Mouse (Mus musculus) olfactory bulb, adult 2 months (tissue): ENCODE results near the gene Gm45208. TPM values are rescaled to one million over a fixed set of nuclear protein-coding genes. Genes with fewer than 3 reads are reported as not detected.

Experiments used
- H3K27ac ChIP-seq: fragments of 200-500 bp; 2 replicates; pipeline ENCODE4 v1.5.1; 2012; ENCODE audit warnings: low read depth, low read length; ENCODE audit not compliant: insufficient read depth
- H3K4me1 ChIP-seq: fragments of 200-500 bp; 2 replicates; pipeline ENCODE4 v1.6.1; 2012; ENCODE audit warnings: low read length; ENCODE audit not compliant: control insufficient read depth, insufficient read depth
- H3K4me3 ChIP-seq: fragments of 200-500 bp; 2 replicates; pipeline ENCODE4 v1.5.1; 2012; ENCODE audit warnings: mild to moderate bottlenecking, low read depth, low read length, moderate library complexity; ENCODE audit not compliant: insufficient read depth
- CTCF ChIP-seq: fragments of 200-500 bp; IDR thresholded peaks from 2 replicates; pipeline ENCODE4 v1.5.1; 2012; ENCODE audit warnings: low read depth, mild to moderate bottlenecking, low read length, moderate library complexity; ENCODE audit not compliant: insufficient read depth
- POLR2A ChIP-seq: fragments of 200-500 bp; IDR thresholded peaks from 2 replicates; pipeline ENCODE4 v1.6.1; 2012; ENCODE audit warnings: mild to moderate bottlenecking, low read depth, low read length, moderate library complexity; ENCODE audit not compliant: insufficient read depth
- WGBS: fragments of 180-500 bp; shearing (Covaris S2); methylation state at CpG from one replicate; pipeline ENCODE4 v1.1.7; 2018; 5-methylcytosine and 5-hydroxymethylcytosine counted together
- polyA plus RNA-seq: library from polyadenylated mRNA; stranded (reverse); fragments of >200 nt; gene quantifications from 2 replicates; pipeline ENCODE4 v1.2.4, GENCODE M21; 2012; ENCODE audit warnings: low replicate concordance; ENCODE audit not compliant: missing spikeins, insufficient read depth, insufficient read length

Gene Gm45208
- polyA plus RNA-seq, 1 experiment, result not detected

DNA sequence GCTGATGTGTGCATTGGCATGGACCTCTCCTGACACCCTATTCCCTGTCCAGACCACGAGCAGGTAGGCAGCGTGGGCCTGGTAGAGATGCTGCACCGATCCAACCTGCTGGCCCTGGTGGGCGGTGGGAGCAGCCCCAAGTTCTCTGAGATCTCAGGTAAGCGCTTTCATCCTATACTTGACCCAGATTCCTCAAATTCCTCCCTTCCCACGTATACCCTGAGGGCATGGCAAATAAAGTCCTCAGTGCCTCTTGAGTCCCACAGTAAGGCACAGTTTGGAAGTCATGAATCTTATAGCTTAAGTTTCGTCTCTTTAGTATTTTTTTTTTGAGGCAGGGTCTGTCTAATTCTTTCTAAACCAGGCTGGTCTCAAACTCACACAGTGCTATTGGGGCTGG, 2.1 kb downstream of the Gm45208 start:
- H3K27ac ChIP-seq, result no peak overlapping the region
- WGBS, result 85% methylated on average over 7 of the region's 7 CpGs
- H3K4me1 ChIP-seq, result peaks cover 3% of the 10 kb centered on the region; the same call in 1 of the 2 replicates
- TF ChIP-seq CTCF, result no peak
- no peak for TF ChIP-seq POLR2A
- H3K4me3 ChIP-seq, result no peak overlapping the region

- TF ChIP-seq CTCF (no peak), POLR2A (no peak)
- Histone ChIP-seq H3K27ac (no peak overlapping the region), H3K4me1 (peaks cover 6% of the 10 kb centered on the region; the same call in 1 of the 2 replicates), H3K4me3 (no peak overlapping the region)
- 87% methylated on average over 12 of the region's 12 CpGs for WGBS
Observed at GRCm38 (mm10) chrX:7725841-7726240, 3.8 kb downstream of the Gm45208 start.

- H3K27ac ChIP-seq, result no peak overlapping the region
- peaks cover 6% of the 10 kb centered on the region; the same call in 1 of the 2 replicates for H3K4me1 ChIP-seq
- no peak overlapping the region for H3K4me3 ChIP-seq
- no peak for TF ChIP-seq CTCF
- TF ChIP-seq POLR2A, result no peak
- WGBS, result 85% methylated on average over 13 of the region's 13 CpGs
Observed at GRCm38 (mm10) chrX:7727176-7727575, 5.1 kb downstream of the Gm45208 start.

DNA sequence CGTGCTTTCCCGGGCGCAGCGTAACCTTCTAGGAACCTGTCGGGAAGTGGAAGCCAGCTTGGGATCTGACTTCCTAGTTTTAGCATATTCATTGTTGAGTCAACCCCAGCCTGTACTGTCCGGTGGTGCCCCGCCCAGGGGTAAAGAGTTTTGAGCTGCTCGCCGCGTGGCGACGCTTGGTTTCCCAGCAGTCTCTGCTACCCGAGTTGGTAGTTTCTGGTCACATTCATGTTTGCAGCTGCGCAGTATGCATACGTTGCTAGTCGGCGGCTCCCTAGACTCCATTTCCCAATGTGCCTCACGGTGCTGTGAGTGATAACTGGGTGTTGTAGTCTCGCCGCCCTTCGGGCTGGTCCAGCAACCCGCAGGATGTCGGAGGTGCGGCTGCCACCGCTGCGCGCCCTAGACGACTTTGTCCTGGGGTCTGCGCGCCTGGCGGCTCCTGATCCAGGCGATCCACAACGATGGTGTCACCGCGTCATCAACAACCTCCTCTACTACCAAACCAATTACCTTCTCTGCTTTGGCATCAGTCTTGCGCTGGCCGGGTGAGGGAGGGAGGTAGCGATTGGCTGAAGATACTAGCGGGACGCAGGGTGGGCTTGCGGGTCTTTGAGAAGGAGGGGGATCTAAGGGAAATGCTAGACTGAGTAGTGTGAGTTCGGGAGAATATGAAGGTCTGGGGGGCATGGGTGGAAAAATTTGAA, 6.3 kb downstream of the Gm45208 start, which contains the start of gene Praf2:
Gene Praf2 (plus strand): TSS at position 225 of the 707 bp plus-strand sequence.
- Histone ChIP-seq H3K4me1 (peaks cover 6% of the 10 kb centered on the region; the same call in 1 of the 2 replicates), H3K4me3 (peak within 1 kb of the TSS; percentile 92), H3K27ac (peak within 1 kb of the TSS; percentile 69)
- TF ChIP-seq POLR2A, result no peak
- no peak for TF ChIP-seq CTCF
- WGBS, result 17% methylated on average over 42 of the region's 42 CpGs

GRCm38 (mm10) chrX:7728922-7729265, 6.8 kb downstream of the Gm45208 start:
- peak overlapping the region; percentile 69; the same call in 1 of the 2 replicates for H3K27ac ChIP-seq
- peaks cover 5% of the 10 kb centered on the region for H3K4me1 ChIP-seq
- TF ChIP-seq POLR2A (no peak), CTCF (no peak)
- peak overlapping the region; percentile 92 for H3K4me3 ChIP-seq
- WGBS, result 28% methylated on average over 4 of the region's 4 CpGs

GRCm38 (mm10) chrX:7733571-7734156, 11.6 kb downstream of the Gm45208 start:
- Histone ChIP-seq H3K4me3 (peak overlapping the region; percentile 43), H3K27ac (0 out of 2 replicates have a peak overlapping the region, but pooled peaks have one; percentile 32), H3K4me1 (peaks cover 10% of the 10 kb centered on the region)
- 33% methylated on average over 26 of the region's 26 CpGs for WGBS
- peak; percentile 47; the same call in 1 of the 2 replicates for TF ChIP-seq CTCF
- TF ChIP-seq POLR2A, result no peak

DNA sequence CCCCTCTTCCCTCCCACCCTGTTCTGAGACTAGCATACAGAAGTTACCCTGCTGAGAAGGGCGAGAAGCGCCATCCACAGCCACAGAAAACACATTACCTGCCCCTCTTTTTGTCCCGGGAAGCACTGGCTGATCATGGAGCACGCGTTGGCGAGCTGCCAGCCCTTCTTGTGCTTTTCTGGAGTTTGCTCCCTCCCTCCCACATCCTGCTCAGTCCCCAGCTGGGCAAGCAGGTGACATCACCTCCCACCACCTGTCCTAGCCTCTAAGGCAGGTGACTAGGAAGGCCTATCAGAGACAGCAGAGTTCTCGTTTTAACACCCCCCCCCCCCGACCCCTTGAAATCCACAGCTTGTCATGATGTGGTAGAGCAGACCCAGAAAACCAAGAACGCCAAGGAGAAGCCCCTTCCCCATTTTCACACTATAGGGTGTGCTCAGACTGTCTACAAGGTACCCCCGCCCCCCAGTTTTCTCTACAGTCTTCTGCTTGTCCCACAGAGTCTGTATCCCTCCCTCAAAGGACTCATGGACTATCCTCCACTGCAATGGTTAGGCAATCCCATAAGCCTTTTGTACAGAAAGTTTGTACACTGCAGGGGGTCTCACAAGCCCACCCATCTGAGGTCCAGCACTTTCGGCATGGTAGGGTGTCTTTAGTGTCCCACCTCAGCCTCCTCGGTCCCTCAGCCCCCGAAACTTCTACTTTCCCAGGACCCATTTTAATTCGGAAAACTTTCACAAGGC, 17.5 kb downstream of the Gm45208 start:
- peaks cover 10% of the 10 kb centered on the region; the same call in 1 of the 2 replicates for H3K4me1 ChIP-seq
- H3K27ac ChIP-seq, result no peak overlapping the region
- 63% methylated on average over 14 of the region's 14 CpGs for WGBS
- TF ChIP-seq POLR2A (no peak), CTCF (no peak)
- H3K4me3 ChIP-seq, result no peak overlapping the region

DNA sequence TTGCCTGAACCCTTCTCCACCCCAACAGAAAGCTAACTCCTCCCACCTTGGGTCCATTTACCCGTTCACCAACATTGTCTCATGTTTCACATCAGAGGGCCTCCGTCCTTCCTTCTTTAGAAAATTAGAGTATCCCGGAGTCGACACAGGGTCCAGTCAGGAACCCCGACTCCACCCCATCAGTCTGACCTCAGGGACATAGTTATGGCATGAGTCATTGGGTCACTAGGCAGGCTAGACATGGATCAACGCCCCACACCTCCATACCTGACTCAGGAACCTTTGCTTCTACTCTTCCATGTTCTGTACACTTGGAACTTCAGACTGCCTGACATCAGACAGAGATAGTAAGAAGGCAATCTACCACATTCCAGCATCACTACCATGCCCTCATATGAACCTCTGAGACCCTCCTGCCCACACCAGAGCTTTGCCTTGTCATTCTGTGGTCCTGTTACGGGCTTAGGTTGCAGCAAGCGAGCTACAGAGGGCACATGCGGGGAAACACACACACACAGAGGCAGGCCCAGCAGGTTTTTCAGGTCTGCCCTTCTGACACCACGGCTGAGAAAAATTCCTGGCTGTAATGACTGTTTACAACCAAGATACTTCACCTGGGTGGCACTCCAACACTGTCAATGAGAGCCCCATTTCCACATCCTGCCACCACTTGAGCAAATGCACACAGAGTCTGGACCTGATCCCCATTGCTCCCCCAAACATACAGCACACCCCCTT, 18.2 kb downstream of the Gm45208 start:
- Histone ChIP-seq H3K4me1 (peaks cover 10% of the 10 kb centered on the region; the same call in 1 of the 2 replicates), H3K27ac (no peak overlapping the region), H3K4me3 (no peak overlapping the region)
- TF ChIP-seq POLR2A (no peak), CTCF (no peak)
- WGBS, result 78% methylated on average over 10 of the region's 10 CpGs
